Mouse (Mus musculus): Measurements from ENCODE around the gene 9630041A04Rik.

9630041A04Rik gene

GRCm38 (mm10) chr9:101919324-101919723, 57.7 kb downstream of the 9630041A04Rik start:
- DNase-seq (ENCODE audit: low spot score), result no peak

GRCm38 (mm10) chr9:101922846-101923245, 61.2 kb downstream of the 9630041A04Rik start:
- no peak for DNase-seq (ENCODE audit: low spot score)

GRCm38 (mm10) chr9:101924829-101925228, 63.2 kb downstream of the 9630041A04Rik start:
- DNase-seq (ENCODE audit: low spot score), result no peak

- DNase-seq (ENCODE audit: low spot score), result no peak
These were observed 72.4 kb downstream of the 9630041A04Rik start for GRCm38 (mm10) chr9:101933946-101934573.

GRCm38 (mm10) chr9:101934887-101935286, 73.2 kb downstream of the 9630041A04Rik start:
- no peak for DNase-seq (ENCODE audit: low spot score)

GRCm38 (mm10) chr9:101938066-101938465, 76.4 kb downstream of the 9630041A04Rik start:
- DNase-seq (ENCODE audit: low spot score), result no peak

- DNase-seq (ENCODE audit: low spot score), result no peak
These were observed 77.4 kb downstream of the 9630041A04Rik start for GRCm38 (mm10) chr9:101939006-101939405.

- DNase-seq (ENCODE audit: low spot score), result no peak
These were observed 78.5 kb downstream of the 9630041A04Rik start for GRCm38 (mm10) chr9:101940182-101940581.

- no peak for DNase-seq (ENCODE audit: low spot score)
These were observed 80.5 kb downstream of the 9630041A04Rik start for GRCm38 (mm10) chr9:101942058-101942669.

GRCm38 (mm10) chr9:101945326-101945725, 83.7 kb downstream of the 9630041A04Rik start:
- DNase-seq (ENCODE audit: low spot score), result no peak

- no peak for DNase-seq (ENCODE audit: low spot score)
These were observed 84.2 kb downstream of the 9630041A04Rik start for GRCm38 (mm10) chr9:101945814-101946213.

GRCm38 (mm10) chr9:101950101-101950500, 88.5 kb downstream of the 9630041A04Rik start:
- DNase-seq (ENCODE audit: low spot score), result no peak

- DNase-seq (ENCODE audit: low spot score), result no peak
These were observed 92.9 kb downstream of the 9630041A04Rik start for GRCm38 (mm10) chr9:101954529-101954928.

- no peak for DNase-seq (ENCODE audit: low spot score)
These were observed 94.6 kb downstream of the 9630041A04Rik start for GRCm38 (mm10) chr9:101956228-101956627.

- DNase-seq (ENCODE audit: low spot score), result no peak
These were observed 110.2 kb downstream of the 9630041A04Rik start for GRCm38 (mm10) chr9:101971806-101972205.

GRCm38 (mm10) chr9:101972314-101972713, 110.7 kb downstream of the 9630041A04Rik start:
- DNase-seq (ENCODE audit: low spot score), result no peak

- no peak for DNase-seq (ENCODE audit: low spot score)
These were observed 115.3 kb downstream of the 9630041A04Rik start for GRCm38 (mm10) chr9:101976884-101977465.

GRCm38 (mm10) chr9:101981161-101981560, 119.5 kb downstream of the 9630041A04Rik start:
- DNase-seq (ENCODE audit: low spot score), result no peak

GRCm38 (mm10) chr9:101982378-101982777, 120.7 kb downstream of the 9630041A04Rik start:
- DNase-seq (ENCODE audit: low spot score), result no peak

GRCm38 (mm10) chr9:101986910-101987309, 125.3 kb downstream of the 9630041A04Rik start:
- DNase-seq (ENCODE audit: low spot score), result no peak

- no peak for DNase-seq (ENCODE audit: low spot score)
These were observed 128.4 kb downstream of the 9630041A04Rik start for GRCm38 (mm10) chr9:101990032-101990431.

- DNase-seq (ENCODE audit: low spot score), result no peak
These were observed 129.2 kb downstream of the 9630041A04Rik start for GRCm38 (mm10) chr9:101990836-101991235.
